Mouse (Mus musculus): ENCODE data around the gene D10Wsu102e. TPM values are rescaled to one million over a fixed set of nuclear protein-coding genes. Genes with fewer than 3 reads are reported as not detected.
"Not testable (repeated sequence)": the region's sequence is repeated elsewhere in the genome, so short reads cannot be mapped to it uniquely, and the experiment has no call there.

D10Wsu102e gene
- polyA plus RNA-seq, 1 experiment from 2014 or later: 1.2 TPM

DNA sequence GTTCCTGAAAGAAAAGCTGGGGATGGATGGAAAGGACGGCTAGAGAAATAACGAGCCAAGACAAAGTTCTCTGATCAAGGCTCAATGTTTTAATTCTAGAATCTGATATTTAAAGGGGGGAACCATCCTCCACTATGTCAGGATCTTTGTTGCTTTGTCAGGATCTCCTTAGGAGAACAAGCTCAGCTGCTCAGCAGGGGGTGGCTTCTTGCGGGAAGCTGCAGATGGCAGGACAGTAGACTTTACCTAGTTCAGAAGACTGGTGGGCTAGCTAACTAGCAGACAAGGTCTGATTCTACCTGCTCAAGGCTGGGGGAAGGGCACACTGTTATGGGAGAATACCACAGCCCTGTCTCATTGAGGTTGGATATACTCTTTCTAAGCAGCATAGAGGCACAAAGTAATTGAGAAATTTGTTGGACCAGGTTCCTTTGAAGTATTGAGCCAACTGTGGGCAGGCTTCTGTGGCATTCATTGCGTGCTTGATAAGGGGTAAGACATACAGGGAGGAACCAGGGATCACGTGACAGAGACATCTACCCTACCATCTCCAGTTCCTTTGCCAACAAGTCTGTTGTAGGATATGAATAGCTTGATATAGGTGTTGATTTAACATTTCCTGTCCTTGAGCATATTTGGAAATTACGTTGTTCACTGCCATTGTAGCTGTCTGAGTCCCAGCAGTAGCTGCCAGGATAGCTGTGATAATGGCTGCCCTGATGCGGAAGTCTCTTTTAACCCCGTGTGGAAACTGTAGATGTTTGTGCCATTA lies 17.1 kb downstream of the D10Wsu102e start:
- Histone ChIP-seq H3K4me3 (no peak overlapping the region), H3K9me3 (no peaks in the 10 kb centered on the region), H3K36me3 (peaks cover 22% of the 10 kb centered on the region), H3K9ac (replicated peaks) (no peak overlapping the region), H3K27ac (replicated peaks) (no peak overlapping the region), H3K27me3 (no peaks in the 10 kb centered on the region), H3K4me1 (no peaks in the 10 kb centered on the region), H3K4me2 (replicated peaks) (no peak overlapping the region)
- WGBS: 91% methylated on average over 8 of the region's 8 CpGs
- no peak for ATAC-seq (ENCODE audit: low FRiP score, low read depth)

DNA sequence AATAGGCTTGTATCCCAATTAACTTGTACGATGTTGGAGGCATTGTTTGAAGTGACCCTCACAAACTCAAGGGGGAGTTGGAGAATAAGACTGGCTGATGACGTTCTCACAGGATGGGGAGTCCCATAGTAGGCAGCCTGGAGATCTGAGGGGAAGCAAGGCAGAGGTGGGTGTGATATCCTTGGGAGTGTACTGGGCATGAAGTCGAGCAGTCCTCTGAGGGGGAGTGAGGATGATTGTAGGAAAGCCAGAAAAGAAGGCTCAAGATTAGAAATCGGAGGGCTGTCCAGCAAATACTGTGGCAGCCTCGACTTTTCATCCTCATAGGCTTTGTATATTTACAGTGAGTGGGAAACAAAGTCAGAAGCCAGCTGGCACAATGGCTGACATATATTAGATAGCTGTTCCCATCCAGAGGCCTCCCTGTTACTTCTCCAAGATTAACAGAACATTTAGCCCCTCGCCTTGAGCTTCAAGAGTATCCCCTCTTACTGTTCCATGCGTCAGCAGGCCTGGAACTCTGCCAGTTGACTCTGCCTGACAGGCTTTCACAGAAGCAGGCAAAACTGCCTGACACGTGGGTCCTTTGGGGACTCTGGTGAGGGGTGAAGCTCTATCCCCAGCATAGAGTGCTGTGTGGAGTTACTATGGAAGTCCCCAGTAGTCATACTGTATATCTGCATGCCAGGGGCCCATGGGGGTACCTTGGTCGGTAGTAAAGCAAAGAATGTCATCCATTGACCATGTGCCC lies 18.2 kb downstream of the D10Wsu102e start:
- no peak overlapping the region for H3K27ac ChIP-seq (replicated peaks)
- ATAC-seq (ENCODE audit: low FRiP score, low read depth): no peak
- H3K4me3 ChIP-seq: no peak overlapping the region
- H3K27me3 ChIP-seq: no peaks in the 10 kb centered on the region
- H3K9ac ChIP-seq (replicated peaks): no peak overlapping the region
- peaks cover 18% of the 10 kb centered on the region for H3K36me3 ChIP-seq
- H3K4me2 ChIP-seq (replicated peaks): no peak overlapping the region
- WGBS: 94% methylated on average over 9 of the region's 9 CpGs
- no peaks in the 10 kb centered on the region for H3K9me3 ChIP-seq
- no peaks in the 10 kb centered on the region for H3K4me1 ChIP-seq

DNA sequence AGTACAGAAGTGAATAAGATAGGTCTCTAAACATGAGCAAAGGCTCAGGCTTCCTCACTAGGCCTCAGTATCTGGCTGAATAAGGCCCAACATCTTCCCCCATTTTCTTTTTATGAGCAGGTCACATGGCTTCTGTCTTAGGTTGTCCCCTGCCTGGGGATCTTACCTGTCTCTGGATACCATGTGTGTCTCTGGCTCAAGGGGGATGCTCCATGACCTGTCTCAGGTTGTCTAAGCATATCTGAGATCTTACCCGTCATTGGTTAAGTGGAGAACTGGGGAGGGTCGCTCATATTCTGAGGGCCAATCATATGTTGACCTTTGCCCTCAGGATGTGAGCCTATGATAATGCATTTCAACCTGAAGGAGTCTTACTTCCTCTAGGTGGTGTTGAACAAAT lies 20.5 kb downstream of the D10Wsu102e start:
- Histone ChIP-seq H3K27ac (replicated peaks) (no peak overlapping the region), H3K4me3 (no peak overlapping the region), H3K27me3 (no peaks in the 10 kb centered on the region), H3K9ac (replicated peaks) (no peak overlapping the region), H3K36me3 (peaks cover 19% of the 10 kb centered on the region), H3K4me2 (replicated peaks) (no peak overlapping the region), H3K4me1 (no peaks in the 10 kb centered on the region), H3K9me3 (no peaks in the 10 kb centered on the region)
- 92% methylated on average over 2 of the region's 2 CpGs for WGBS
- no peak for ATAC-seq (ENCODE audit: low FRiP score, low read depth)

DNA sequence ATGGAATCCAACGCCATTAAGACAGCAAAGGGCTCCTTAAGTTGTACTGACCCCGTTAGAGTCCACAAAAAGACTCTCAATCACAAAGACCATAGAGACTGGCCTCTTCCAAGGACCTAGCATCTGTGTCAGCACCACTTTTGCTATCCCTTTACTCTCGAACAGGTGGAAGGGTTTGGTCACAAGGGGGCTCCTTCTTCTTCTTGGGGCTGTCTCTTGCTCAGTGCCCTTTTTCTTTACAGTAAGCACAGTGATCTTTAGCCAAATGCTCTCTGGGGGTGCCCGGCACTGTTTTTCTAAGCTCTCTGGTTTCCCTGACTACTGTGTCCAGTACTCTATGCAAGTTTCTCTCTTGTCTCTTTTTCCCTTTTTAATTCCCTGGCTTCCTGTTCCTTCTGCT lies 22.5 kb downstream of the D10Wsu102e start:
- Histone ChIP-seq H3K4me1 (no peaks in the 10 kb centered on the region), H3K36me3 (peaks cover 18% of the 10 kb centered on the region), H3K27me3 (no peaks in the 10 kb centered on the region), H3K9ac (replicated peaks) (no peak overlapping the region), H3K9me3 (no peaks in the 10 kb centered on the region), H3K27ac (replicated peaks) (no peak overlapping the region), H3K4me3 (no peak overlapping the region), H3K4me2 (replicated peaks) (no peak overlapping the region)
- WGBS: 84% methylated on average over 4 of the region's 4 CpGs
- ATAC-seq (ENCODE audit: low FRiP score, low read depth): no peak

DNA sequence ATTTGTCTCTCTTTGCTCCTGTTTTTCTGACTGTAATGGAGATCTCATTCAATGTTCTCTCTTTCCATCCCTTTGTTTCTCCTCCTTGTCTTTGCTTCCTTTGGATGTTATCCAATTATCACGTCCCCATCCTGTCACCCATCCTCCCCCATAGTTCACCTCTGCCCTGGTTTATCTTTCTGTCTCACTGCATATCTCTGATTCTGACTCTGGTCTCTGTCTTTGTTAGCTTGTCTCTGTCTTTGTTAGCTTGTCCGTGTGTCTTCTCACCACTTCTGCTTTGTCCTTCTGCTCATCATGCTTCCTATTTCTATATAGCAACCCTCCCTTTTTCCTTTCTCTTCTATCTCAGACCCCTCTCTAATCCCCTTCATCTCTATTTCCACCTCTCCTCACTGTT lies 23.0 kb downstream of the D10Wsu102e start:
- Histone ChIP-seq H3K27me3 (no peaks in the 10 kb centered on the region), H3K27ac (replicated peaks) (no peak overlapping the region), H3K36me3 (peaks cover 18% of the 10 kb centered on the region), H3K4me3 (no peak overlapping the region), H3K9me3 (no peaks in the 10 kb centered on the region), H3K9ac (replicated peaks) (no peak overlapping the region), H3K4me1 (no peaks in the 10 kb centered on the region), H3K4me2 (replicated peaks) (no peak overlapping the region)
- WGBS: 78% methylated on average over 2 of the region's 2 CpGs
- no peak for ATAC-seq (ENCODE audit: low FRiP score, low read depth)

DNA sequence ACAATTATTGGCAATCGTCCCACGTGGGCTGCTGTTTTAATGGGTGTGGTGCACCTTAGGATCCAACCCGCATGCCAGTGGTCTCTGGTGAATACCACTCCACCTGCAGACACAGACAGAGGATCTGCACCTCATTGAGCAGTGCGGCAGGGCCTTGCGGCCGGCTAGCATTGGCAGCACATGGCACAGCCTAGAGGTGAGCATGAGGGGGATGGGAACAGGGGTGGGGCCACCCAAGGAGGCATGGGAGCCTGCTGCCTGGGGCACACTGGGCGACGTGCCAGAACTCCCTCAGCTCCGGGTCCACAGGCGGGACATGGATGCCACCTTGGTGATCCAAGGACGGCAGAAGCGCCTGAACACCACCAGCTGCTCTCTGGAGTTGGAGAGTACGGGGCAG lies 23.8 kb downstream of the D10Wsu102e start:
- H3K9me3 ChIP-seq: no peaks in the 10 kb centered on the region
- peaks cover 17% of the 10 kb centered on the region for H3K36me3 ChIP-seq
- WGBS: 96% methylated on average over 13 of the region's 13 CpGs
- ATAC-seq (ENCODE audit: low FRiP score, low read depth): no peak
- no peak overlapping the region for H3K27ac ChIP-seq (replicated peaks)
- H3K4me3 ChIP-seq: no peak overlapping the region
- H3K9ac ChIP-seq (replicated peaks): no peak overlapping the region
- H3K4me2 ChIP-seq (replicated peaks): no peak overlapping the region
- H3K4me1 ChIP-seq: no peaks in the 10 kb centered on the region
- H3K27me3 ChIP-seq: no peaks in the 10 kb centered on the region

DNA sequence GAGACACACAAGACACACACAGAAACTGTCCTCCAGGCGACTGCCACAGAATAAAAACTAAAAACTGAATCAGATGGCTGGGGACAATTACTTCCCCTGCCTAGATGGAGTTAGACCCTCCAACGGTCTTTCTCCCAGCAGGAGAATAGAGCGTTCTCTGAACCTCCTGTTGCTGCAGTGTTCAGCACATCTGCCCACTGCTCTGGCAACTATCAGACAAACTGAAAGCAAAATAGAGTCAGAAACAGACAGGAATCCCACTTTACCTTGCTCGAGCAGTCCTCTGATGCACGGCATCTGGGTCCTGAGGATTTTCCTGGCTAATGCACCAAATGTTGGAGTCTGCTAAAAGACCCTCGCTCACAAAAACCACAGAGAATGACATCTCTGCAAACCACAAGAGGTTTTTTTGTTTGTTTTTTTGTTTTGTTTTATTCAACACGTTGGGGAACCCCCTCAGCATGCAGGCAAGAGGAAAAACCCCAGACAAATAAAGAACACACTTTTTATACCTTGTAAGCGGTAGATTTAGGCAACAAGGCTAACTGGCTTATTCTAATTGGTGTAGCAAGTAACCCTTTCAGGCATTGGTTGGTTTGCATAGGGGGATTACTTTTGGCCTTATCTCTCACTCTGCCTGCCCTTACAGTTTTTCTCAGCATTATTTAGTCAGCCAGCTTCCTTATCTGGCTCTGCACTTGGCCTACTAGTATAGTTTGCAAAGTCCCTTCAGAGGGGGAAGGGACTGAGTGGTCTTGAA lies 24.6 kb downstream of the D10Wsu102e start:
- H3K4me3 ChIP-seq: no peak overlapping the region
- no peak overlapping the region for H3K27ac ChIP-seq (replicated peaks)
- no peak for ATAC-seq (ENCODE audit: low FRiP score, low read depth)
- H3K36me3 ChIP-seq: peaks cover 15% of the 10 kb centered on the region
- WGBS: 94% methylated on average over 8 of the region's 8 CpGs
- H3K4me1 ChIP-seq: no peaks in the 10 kb centered on the region
- H3K4me2 ChIP-seq (replicated peaks): no peak overlapping the region
- H3K9me3 ChIP-seq: no peaks in the 10 kb centered on the region
- H3K27me3 ChIP-seq: no peaks in the 10 kb centered on the region
- no peak overlapping the region for H3K9ac ChIP-seq (replicated peaks)

DNA sequence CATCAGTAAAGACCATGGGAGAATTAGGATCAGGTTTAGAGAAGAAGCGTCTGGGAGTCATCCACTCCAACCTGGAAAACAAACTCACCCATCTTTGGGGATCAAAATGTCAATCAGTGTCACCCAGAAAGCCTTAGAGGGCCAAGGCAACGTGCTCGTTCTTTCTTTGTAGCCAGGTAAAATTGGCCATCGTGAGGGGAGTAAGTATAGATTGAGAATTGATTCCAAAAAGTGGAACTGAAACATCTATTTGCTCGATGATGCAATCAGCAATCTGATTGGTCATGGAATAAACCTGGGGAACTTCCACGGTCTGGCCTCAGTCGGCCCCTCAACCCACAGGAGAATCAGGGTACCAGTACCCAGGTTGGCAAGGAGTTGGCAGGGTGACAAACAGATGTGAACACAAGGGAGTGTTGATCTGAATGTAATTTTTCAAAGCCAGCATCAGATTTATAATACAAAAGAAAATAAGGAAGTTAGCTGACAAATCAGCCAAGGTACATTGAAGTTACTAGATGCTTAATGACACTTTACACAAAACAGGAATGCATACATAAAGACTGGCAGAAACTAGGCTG lies 25.4 kb downstream of the D10Wsu102e start:
- Histone ChIP-seq H3K27me3 (no peaks in the 10 kb centered on the region), H3K4me2 (replicated peaks) (no peak overlapping the region), H3K9me3 (no peaks in the 10 kb centered on the region), H3K4me1 (no peaks in the 10 kb centered on the region), H3K27ac (replicated peaks) (no peak overlapping the region), H3K4me3 (no peak overlapping the region), H3K9ac (replicated peaks) (no peak overlapping the region), H3K36me3 (peaks cover 15% of the 10 kb centered on the region)
- WGBS: 95% methylated on average over 7 of the region's 7 CpGs
- no peak for ATAC-seq (ENCODE audit: low FRiP score, low read depth)

DNA sequence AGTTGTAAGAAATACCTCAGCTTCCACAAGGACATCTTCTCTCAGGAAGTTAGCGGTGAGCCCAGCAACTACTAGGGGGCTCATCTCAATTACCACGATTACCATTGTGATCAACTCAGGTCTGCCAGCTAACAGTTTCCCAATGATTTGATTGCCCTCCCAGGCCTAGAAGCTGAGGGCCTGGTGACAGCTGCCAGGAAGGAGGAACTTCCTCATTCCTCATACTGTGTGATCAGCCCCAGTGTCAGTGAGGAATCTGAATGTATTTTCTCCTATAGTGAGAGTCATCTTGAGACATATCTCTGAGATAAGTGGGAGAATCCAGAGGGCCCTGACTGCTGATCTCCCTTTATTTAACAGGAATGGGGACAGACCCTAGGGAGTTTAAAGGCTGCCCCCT lies 37.3 kb downstream of the D10Wsu102e start:
- no peaks in the 10 kb centered on the region for H3K36me3 ChIP-seq
- H3K9me3 ChIP-seq: no peaks in the 10 kb centered on the region
- H3K27me3 ChIP-seq: no peaks in the 10 kb centered on the region
- WGBS: 97% methylated on average over 2 of the region's 2 CpGs
- H3K27ac ChIP-seq (replicated peaks): no peak overlapping the region
- no peaks in the 10 kb centered on the region for H3K4me1 ChIP-seq
- H3K4me2 ChIP-seq (replicated peaks): no peak overlapping the region
- H3K4me3 ChIP-seq: no peak overlapping the region
- ATAC-seq (ENCODE audit: low FRiP score, low read depth): no peak
- no peak overlapping the region for H3K9ac ChIP-seq (replicated peaks)

DNA sequence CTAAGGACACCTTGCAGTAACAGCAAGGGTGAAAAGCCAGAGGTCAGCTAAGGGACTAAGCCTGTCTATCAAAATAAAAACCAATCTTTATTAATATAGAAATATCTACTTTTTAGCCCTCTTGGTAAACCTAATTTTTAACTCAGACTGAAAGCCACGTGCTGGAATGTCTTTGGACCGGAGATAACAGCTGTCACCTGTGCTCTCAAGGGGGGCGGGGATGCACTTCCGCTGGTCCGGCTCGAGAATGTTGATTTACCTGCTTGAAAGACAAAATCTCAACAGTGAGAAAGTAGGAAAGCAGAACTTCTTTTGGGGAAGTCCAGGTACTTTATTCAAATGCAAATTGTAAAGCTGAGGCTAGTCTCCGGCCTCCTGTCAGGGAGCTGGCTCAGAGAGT lies 40.9 kb downstream of the D10Wsu102e start:
- H3K4me2 ChIP-seq (replicated peaks); H3K9ac ChIP-seq (replicated peaks); H3K27me3 ChIP-seq; H3K36me3 ChIP-seq; H3K4me3 ChIP-seq; H3K9me3 ChIP-seq; ATAC-seq (ENCODE audit: low FRiP score, low read depth); H3K27ac ChIP-seq (replicated peaks); H3K4me1 ChIP-seq: not testable (repeated sequence)
- 87% methylated on average over 7 of the region's 7 CpGs for WGBS

DNA sequence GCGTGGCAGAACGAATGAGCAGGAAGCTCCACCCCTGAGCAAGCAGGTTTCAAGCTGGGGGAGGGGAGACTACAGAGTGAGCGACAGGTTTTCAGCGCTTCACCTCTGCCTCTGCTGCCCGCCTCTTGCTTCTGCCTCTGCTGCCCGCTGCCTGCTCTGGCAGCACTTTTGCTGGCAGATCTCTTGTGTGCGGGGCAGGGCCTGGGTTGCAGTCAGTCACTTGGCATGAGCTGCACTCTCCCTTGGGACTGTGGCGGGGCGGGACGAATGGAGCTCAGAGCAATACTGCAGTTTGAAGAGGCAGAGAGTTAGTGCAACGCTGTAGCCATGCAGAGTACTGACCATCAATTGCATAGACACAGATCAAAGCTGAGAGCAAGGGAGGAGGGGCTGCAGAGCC lies 45.0 kb downstream of the D10Wsu102e start:
- Histone ChIP-seq H3K36me3 (peaks cover 19% of the 10 kb centered on the region), H3K4me1 (no peaks in the 10 kb centered on the region), H3K9me3 (no peaks in the 10 kb centered on the region), H3K27me3 (no peaks in the 10 kb centered on the region), H3K9ac (replicated peaks) (no peak overlapping the region), H3K4me2 (replicated peaks) (no peak overlapping the region), H3K4me3 (no peak overlapping the region), H3K27ac (replicated peaks) (no peak overlapping the region)
- WGBS: 92% methylated on average over 11 of the region's 11 CpGs
- no peak for ATAC-seq (ENCODE audit: low FRiP score, low read depth)

DNA sequence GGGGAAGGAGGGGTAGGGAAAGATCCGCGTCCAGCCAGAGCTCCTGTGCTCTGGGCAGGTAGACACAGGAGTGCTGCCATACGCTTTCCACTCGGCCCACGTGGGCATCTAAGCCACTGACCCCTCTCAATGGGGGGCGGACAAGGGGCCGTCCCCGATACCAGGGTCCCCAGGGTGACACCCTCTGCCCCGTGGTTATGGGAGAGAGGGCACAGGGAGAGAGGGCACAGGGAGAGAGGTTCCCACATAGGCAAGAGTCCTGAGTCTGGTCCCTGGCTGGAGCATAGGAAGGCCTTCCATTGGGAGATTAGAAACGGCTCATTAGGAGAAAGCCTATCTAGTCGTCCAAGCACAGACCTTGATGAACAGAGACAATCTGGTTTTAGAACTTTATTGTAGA lies 45.7 kb downstream of the D10Wsu102e start:
- H3K9ac ChIP-seq (replicated peaks): no peak overlapping the region
- ATAC-seq (ENCODE audit: low FRiP score, low read depth): no peak
- H3K9me3 ChIP-seq: no peaks in the 10 kb centered on the region
- H3K4me1 ChIP-seq: no peaks in the 10 kb centered on the region
- 95% methylated on average over 11 of the region's 11 CpGs for WGBS
- no peak overlapping the region for H3K4me2 ChIP-seq (replicated peaks)
- no peak overlapping the region for H3K27ac ChIP-seq (replicated peaks)
- no peaks in the 10 kb centered on the region for H3K27me3 ChIP-seq
- peaks cover 21% of the 10 kb centered on the region for H3K36me3 ChIP-seq
- H3K4me3 ChIP-seq: no peak overlapping the region

Data from midbrain, embryonic 12.5 days (tissue).